Mouse (Mus musculus): ENCODE data around the gene Cyp2f2.
A peak's percentile ranks its signal among the peaks of the same experiment; 100 is the strongest.

The Cyp2f2 gene

GRCm38 (mm10) chr7:27156005-27156404, 36.3 kb downstream of the Cyp2f2 start:
- no peak for DNase-seq

DNA sequence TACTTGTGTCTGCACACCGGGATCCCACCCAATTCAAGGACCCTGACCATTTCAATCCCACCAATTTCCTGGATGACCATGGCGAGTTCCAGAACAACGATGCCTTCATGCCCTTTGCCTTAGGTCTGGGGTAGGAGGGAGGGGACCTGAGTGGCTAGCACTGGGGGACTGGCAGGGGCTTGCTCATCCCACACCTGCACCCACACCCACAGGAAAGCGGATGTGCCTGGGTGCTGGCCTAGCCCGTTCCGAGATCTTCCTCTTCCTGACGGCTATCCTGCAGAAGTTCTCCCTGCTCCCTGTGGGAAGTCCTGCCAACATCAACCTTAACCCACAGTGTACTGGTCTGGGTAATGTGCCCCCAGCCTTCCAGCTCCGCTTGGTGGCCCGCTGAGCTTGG, 38.5 kb downstream of the Cyp2f2 start:
- no peak for DNase-seq

DNA sequence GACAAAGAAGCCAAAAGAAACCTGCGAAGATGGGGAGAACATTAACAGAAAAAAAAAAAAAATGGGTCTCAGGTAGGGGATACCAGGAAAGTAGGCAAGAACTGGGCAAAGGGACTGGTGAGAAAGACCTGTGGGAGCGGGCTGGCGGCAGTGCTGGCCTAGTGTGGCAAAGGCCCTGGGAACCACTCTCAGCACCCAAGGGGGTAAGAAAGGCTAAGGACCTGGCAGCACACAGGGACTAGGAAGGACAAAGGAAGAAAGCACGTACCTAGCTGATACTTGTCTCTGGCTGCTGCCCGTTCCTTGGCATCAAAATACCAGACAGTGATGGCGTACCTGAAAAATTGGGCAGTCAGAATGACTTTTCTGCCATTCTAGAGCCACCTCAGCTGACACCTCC, 39.5 kb downstream of the Cyp2f2 start:
- DNase-seq, result no peak

- peak; percentile 82 to 89 for DNase-seq
Measured at GRCm38 (mm10) chr7:27159882-27160281, 40.2 kb downstream of the Cyp2f2 start.

DNA sequence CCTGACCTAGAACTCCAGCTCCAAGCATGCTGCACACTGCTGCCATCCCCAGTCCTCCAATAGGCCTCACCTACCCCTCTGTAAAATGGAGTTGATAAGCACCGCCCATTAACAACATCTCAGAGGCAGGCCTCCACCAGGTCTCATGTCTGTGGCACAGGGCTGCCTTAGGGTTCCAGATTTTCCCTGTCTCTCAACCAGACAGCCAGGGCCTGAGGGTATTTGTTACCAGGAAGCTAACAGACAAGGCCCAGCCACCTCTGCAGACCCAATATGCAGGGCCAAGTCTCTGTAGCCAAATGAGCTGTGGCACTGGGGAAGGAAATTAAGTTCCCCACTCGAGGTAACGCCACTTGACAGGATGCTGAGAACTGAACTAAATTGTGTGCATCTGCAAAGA, 41.2 kb downstream of the Cyp2f2 start:
- DNase-seq, result no peak

DNA sequence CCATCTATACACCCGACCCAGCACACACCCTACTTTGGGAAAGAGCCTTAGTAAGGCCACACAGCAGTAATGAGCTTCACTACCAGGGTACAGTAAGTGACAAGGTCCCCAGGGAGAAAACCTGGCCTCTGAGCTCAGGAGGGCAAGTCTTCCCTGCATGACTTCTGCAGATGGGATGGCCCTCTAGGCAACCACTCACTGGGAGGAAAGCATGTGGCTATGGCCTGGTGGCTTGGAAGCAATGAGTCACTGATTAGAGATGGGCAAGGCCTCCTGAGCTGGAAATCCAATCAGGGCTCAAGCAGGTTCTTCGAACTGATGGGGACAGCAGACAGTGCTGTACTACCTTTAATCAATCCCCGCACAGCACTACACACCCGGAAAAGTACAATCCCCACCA, 42.0 kb downstream of the Cyp2f2 start:
- DNase-seq, result no peak

GRCm38 (mm10) chr7:27162780-27163449, 43.2 kb downstream of the Cyp2f2 start:
- no peak for DNase-seq

GRCm38 (mm10) chr7:27163450-27163805, 43.7 kb downstream of the Cyp2f2 start:
- no peak for DNase-seq

GRCm38 (mm10) chr7:27164112-27164947, 44.6 kb downstream of the Cyp2f2 start:
- DNase-seq, result peak; percentile 51 to 63

DNA sequence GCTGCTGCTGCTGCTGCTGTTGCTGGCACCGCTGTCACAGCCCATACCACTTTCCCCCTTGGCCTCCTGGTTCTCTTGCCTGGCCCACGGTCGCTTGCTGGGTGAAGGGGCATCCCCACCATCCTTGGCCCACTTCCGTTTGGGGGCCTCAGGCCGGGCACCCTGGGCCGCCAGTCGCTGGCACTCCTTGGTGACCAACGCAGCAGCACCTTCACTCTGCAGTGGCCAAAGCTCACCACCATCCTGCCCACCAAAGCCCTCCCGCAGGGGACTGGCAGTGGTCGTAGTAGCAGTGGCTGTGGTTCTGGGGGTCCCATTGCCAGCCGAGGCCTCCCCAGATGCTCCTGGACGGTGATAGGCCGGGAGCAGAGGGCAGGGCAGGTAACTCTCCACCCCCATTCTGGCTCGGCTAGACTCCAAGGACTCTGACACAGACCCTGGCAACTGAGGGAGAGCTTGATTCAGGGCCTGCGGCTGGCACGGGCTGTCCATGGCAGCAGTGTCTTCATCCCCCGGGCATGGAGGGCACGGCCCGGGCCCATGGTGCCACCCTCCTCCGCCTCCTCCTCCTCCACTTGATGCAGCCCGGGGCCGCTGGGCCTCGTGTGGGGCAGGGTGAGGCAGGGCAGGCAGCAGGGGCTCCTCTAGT, 45.4 kb downstream of the Cyp2f2 start:
- peak; percentile 53 to 58 for DNase-seq

DNA sequence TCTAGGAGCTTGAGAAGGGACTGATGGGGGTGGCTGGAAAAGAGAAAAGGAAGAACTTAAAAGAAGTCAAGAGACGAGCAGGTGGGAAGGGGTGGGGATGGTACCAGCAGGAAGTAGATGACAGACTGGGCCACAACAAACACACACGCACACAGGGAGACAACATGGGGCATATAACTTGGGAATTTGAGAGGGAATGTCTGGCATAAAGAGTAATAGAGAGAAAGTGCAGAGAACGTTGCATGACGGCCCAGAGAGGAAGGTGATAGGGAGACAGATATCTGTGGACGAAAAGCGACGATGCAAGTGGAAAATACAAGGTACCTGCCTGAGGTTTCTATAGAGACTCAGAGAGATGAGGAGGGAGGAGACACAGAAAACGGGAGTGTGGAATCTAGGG, 46.0 kb downstream of the Cyp2f2 start:
- no peak for DNase-seq

GRCm38 (mm10) chr7:27166229-27166613, 46.5 kb downstream of the Cyp2f2 start:
- peak; percentile 72 to 81 for DNase-seq

- DNase-seq, result peak; percentile 95 to 97
Measured at GRCm38 (mm10) chr7:27166614-27167474, 47.1 kb downstream of the Cyp2f2 start, which contains the start of gene Egln2. Gene Egln2 (minus strand): TSS chr7:27166802.

- DNase-seq, result no peak
Measured at GRCm38 (mm10) chr7:27167475-27168094, 47.9 kb downstream of the Cyp2f2 start.

- no peak for DNase-seq
Measured at GRCm38 (mm10) chr7:27168371-27168770, 48.7 kb downstream of the Cyp2f2 start.

DNA sequence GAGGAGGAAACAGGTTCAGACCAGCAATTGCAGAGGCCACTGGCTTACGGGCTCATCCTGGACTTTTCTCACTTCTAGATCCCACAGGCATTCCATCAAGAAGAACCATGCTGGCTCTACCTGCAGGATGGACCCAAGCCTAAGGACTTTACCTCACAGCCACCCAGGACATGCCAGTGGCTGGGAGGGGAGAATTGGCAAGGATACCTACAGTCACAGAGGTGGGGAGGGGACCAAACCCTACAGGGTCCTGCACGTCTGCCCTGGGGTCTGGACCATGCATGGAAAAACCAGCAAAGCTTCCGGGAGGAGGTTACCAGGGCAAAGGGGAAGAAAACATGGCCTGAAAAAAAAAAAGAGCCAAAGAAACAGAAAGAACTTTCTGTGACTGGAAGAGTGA, 51.3 kb downstream of the Cyp2f2 start:
- no peak for DNase-seq

DNA sequence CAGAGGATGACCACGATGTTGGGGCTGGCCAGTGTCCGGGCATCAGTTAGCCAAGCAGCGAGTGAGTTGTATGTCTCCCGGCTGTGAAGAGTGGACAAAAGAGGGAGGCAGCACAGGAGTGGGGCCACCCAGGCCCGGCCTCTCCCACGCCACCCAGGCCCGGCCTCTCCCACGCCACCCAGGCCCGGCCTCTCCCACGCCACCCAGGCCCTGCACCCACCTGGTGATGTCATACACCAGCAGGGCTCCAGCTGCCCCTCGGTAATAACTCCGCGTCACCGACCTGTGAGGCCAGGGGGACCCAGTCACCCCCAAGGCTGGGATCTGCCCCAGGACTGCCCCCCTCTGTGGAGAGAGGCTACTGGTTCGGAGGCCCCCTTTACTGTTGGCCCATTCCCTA, 54.8 kb downstream of the Cyp2f2 start:
- DNase-seq, result no peak

DNA sequence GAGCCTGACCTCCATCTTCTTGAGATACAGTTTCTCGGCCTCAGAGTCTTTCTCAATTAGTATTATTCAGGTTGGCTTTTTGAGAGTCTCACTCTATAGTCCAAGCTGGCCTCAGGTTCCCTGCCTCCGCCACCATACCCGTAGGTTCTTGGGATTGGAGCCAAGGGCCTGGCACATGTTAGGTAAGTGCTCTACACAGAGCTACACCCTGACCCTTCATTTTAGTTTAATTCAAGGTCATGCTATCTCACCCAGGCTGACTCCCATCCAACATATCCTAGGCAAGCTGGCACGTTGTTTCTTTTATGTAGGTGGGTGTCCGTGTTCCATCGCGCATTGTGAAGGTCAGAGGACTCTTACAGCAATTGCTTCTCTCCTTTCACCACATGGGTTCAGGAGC, 55.2 kb downstream of the Cyp2f2 start:
- no peak for DNase-seq

DNA sequence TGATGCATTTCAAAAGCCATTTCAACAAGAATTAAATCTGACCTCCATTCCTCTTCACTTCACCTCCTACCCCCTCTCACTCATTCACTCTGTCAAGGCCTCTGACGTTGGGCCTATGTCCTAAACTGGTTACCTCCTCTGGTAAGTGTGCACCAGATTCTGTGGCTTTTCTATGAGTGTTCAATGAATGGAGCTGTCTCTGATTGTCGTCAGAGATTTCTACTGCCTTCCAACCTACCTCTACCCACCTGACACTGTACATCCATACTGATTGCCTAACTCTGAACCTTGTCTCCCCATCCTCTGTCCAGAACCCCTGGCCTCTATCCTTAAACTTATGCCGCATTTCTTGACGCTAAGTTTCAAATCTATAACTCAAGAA, 58.2 kb downstream of the Cyp2f2 start:
- no peak for DNase-seq

DNA sequence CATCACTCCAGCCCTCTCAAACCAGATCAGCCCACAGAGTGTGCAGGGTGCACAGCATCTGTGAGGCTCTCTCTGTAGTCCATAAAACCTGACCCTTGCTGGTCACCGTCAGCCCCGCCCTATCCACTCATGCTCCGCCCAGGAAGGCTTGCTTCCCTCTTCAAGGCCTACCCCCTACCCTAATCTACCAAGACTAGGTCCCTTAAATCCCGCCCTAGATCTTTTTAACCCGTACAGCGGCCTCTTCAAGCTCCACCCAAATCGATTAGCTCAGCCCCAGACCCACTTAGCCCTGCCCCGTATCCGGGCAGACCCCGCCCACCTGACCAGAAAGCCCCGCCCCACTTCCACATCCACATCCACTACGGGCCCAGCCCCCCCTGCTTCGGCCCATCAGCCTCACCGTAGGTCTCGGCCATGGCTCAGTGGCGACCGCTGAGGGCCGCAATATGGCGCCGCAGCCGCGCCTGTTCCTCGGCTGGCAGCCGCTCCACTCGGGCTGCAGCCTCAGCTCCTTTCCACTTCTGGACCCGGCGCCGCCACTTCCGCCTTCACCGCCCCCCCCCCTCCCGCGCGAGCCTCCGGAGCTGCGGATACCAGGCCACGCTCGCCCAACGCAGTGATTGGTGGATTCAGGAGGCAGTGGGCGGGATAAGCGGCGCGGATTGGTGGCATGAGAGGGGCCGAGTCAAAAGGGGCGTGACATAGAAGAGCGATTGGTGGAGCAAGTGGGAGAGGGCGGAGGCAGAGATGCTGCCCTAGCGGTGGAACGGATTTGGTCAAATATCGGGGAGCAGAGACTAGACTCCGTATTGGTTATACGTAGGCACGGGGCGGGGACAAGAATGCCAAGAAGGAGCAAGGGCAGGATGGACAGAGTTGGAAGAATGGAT, 58.9 kb downstream of the Cyp2f2 start, which contains the start of gene Rab4b:
Gene Rab4b, minus strand, starts transcription at position 573 of the 893 bp plus-strand sequence.
- DNase-seq, result peak; percentile 99

- DNase-seq, result no peak
Measured at GRCm38 (mm10) chr7:27179217-27179918, 59.7 kb downstream of the Cyp2f2 start.

Data from cerebellum, postnatal 36 days (tissue).